Mouse (Mus musculus) erythroblast, adult 5-6 weeks (primary cell): ENCODE measurements around the gene Cbfb. TPM values are rescaled to one million over a fixed set of nuclear protein-coding genes. Genes with fewer than 3 reads are reported as not detected.

Experiments used
- ATAC-seq: replicated peaks from 2 replicates; pipeline ENCODE4 v1.8.0; 2016; ENCODE audit warnings: moderate number of reproducible peaks, mild to moderate bottlenecking, moderate TSS enrichment, inconsistent platforms; ENCODE audit not compliant: poor library complexity, low FRiP score, severe bottlenecking
- total RNA-seq, 2 experiments: library from RNA; stranded (forward) in 1 of 2; stranded (reverse) in 1 of 2; fragments of 150-400 nt in 1 of 2; fragments of 200-764, 138-1000 nt in 1 of 2; gene quantifications; 2 replicates each; pipeline versions ENCODE4 v1.2.3 to v1.2.4; 2015 to 2017; ENCODE audit warnings: low replicate concordance in 2 of 2

The Cbfb gene
- total RNA-seq, 2 experiments from 2014 or later: 28.6 to 33.1 TPM

DNA sequence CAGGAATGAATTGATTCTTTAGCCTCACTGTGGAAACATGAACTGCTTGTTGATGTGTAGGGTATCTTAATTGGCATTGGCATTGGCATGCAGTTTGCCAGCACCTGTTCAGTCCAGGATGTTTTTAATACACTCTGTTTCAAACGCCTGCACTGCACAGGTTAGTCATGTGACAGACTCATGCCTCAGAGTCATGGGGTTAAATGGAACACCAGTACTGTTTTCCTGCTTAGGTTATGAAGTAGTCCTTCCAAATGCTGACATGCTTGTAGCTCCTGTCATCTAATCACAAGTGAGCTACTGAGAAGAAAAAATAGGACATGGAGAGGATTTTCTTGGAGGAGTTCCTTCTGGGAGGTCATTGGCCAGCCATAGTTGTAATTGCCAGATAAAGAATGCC is 64.7 kb downstream of the Cbfb start:
- no peak for ATAC-seq

DNA sequence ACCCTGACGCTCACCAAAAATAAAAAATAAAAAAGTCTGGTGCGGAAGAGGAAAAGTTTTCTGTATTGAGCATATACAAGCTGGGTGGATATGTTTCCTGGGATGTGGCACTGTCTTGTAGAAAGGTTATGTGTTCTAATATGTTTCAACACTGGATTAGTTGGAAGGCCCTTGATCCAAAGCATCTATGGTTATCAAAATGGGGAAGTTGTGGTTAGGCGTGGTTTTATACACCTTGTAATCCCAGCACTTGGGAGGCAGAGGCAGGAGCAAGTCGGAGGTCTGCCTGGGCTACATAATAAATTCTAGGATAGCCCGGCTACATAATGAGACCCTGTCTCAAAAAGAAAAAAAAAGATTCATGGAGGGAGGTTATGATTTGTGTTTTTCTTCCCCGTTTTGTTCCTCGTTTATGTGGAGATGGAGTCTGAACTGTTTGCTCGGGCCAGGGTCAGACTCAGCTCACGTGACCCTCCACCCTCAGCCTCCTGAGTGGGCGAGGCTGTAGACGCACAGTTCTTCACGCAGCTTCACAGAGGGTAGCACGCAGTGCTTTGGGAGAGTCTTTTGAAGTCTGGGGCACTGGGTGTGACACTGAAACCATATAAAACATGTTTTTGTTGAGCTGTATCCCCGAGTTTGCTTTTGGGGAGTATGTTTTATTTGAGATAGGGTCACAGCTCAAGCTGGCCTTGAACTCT is 67.1 kb downstream of the Cbfb start:
- no peak for ATAC-seq

DNA sequence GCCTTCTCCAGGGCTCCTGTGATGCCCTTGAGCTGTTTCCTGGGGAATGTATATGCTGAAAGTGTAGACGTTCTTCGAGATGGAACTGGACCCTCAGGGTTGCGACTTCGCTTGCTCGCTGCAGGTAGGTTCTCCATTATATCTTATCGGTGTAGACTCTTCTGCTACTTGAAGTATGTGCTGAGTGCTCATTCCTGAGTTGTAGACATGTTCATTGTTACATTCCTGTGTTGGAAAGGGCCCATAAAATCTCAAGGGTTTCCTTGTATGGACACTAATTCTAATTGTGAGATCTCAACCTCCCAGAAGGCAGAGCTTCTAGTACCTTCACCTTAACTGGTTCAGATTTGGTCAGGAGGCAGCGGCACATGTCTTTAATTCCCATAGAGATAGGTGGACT is 70.5 kb downstream of the Cbfb start:
- ATAC-seq: no peak

DNA sequence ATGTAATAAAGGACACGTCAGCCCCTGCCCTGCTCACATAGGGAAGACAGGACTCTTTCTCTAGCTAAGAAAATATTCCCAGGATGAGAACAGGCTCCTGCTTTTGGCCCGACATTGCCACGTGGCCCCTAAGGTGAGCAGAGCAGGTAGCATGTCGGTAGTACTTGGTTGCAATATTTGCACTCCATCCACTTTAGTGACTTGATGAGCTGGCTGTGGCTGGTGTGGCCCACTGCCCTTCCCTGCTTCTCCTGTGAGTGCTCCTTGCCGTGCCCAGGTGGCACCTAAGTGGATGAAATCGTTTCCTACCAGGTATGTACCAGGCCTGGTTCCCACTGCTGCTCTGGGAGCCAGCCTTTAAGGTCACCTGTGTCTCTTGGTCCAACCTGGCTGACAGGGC is 81.5 kb downstream of the Cbfb start:
- ATAC-seq: no peak

DNA sequence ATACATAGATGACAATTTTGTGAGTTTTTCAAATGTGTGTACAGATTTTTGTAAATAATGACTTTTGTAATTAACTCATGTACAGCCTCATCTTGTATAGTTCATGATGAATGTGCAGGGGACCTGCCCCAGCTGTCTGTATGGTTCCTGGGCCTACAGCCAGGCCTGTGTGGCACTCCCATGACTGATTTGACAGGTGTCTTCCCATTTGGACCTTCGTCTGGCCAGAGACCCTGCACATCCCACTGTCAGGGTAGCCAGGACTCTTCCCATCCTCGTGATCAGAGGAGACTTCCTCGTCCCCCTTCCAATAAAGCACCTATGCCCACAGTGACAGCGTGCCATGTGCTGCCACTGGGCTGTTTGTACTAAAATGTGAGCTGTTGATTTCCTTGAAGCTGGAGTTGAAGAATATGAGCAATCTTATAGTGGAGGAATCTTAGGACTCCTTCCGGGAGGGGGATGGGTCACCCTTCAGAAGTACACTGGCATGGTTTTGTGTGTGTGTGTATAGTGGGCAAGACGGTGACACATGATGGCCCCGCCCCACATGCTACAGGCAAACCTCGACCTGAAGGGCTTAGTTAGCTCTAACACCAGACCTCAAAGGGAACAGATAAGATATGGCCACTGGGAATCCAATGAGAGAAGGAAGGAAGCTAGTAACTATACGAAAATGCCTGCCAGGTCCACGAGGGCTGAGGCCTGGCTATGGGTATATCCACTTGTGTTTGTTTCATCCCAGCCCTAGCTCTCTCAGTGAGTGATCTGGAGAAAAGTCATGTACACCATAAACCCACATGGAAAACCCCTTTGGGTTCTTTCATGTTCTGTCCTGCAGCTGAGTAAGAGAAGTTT is 82.4 kb downstream of the Cbfb start:
- ATAC-seq: no peak

DNA sequence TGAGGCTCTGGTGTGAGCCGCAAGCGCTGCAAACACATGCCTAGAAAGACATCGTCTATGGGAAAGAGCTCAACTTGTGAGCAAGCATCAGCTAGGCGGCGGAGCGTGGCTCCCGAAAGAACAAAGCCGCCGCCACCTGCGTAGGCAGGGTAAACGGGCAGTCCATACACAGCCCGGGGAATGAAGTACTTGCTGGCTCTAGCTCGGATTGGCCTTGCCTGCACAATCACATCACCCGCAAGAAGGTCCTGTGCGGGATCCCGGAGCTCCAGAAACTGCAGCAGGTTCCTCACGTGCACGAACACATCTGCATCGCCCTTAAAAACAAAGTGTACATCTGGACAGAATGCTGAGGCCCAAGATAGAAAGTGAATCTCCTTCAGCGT is 83.3 kb downstream of the Cbfb start:
- no peak for ATAC-seq

DNA sequence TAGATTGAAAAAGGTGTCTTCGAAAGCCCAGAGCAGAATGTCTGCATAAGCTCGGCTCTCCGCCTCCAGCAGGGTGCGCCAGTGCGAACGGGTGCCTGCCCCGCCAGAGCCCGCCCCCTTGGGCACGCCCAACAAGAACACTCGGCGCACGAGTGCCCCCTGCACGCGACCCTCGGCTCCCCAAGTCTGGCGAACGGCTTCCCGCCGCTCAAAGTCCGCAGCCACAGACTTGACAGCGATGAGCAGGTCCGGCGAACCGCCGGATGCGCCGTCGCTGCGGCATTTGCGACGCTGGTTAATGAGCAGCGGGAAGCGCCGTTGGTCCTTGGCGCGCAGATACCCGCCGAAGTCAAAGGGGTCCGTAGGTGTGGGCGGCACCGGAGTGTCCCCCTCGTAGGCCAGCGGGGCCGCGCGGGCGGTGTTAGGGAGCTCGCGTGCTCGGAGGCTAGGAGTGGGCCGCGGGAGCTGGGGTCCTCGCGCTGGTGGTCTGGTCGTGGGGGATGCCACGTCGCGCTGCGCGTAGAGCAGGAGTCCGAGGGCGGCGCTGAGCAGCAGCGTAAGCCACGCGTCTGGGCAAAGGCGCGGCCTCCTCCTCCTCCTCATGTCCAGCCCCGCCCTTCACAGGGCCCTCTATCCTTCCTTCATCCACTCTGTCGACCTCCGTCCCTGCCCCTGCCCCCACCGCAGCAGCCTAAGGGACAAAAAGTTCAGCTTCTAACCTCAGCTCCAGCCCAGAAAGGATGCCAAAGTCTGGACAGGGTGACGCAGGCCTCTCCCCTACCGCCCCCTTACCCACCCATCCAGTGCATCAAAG is 83.9 kb downstream of the Cbfb start:
- peak; percentile 83 for ATAC-seq

DNA sequence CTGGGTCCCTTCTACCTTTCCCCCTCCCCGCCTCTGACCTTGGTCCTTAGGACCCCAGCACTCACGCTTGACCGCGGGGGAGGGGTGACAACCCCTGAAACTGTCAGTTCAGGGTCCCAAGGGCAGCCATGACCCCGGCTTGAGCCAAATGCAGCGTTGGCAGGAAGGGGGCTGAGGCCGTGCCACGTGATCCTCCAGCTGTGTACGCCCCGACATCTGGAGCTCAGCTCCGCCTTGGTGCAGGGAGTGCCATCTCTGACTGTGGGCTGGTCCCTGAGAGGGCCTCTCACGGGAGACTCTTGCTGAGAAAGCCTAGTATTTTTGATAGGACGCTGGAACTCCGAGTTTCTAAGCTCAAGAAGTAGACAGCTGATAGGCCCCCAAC is 84.5 kb downstream of the Cbfb start, which contains the start of gene B3gnt9:
TSS of gene B3gnt9 (minus strand) at position 188 of the 385 bp plus-strand sequence.
- peak; percentile 73 for ATAC-seq

DNA sequence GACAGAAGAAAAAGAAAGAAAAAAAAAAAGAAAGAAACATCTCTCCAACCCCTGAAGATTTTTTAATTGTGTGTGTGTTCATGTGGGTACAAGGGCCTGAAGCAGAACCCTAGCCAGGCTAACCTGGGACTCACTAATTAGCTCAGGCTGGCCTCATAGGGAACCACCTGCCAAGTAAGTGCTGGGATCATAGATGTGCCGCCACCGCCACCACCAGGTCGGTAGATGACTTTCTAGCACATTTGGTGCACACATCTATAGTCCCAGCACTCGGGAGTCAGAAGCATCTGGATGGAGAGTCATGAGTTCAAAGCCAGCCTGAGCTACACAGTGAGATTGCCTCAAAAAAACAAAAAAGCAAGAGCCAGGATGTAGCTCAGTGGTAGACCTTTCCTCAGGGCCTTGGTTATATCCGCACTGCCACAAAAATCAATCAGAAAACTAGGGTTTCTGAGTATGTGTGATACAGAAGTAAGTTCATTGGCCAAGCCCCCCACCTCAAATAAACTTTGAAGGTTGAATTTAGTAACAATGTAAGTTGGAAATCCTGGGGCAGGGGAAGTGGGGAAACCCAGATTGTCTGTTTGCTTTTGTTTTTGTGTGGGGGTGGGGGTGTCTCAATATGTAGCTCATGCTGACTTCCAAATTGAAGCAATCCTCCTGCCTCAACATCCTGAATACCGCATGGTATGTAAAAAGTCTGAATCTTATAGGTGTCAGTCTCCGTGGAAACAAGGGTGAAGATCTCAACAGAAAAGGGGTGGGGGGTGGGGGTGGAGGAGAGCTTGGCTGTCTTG is 87.0 kb downstream of the Cbfb start:
- ATAC-seq: no peak

DNA sequence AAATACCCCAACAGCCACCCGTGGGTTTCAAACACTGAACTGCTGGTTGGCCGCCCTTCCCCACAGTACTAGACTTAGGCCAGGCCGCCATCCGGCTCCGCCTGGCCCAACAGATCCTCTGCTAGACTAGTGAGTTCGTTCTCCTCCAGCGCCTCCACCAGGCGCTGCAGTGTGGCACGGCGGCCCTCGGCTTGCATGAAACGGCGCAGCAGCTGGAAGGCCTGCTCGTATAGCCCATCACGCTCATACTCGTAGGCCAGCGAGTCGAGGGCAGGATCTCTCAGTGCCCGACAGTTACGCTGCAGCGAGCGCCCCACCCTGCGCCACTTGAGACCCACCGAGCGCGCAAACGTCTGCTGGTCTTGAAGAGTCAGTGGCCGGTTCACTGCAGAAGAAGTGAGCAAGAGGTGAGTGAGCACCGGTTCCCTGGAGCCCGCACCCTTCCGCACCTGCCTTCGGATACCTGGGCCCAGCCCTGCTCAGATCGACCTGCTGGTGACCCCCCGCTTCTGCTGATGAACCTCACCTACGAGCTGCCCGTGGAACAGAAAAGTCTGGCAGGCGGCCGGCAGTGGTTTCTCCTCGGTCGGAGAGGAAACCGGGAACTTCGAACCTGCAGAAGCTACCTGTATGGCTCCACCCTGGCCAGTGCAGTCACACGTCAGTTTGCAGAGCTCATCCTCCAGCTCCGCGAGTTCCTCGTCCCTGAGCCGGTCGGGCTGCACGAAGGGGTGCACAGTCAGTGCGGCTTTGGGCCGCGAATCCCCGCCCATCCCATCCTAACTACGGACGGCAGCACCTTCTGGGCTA is 88.6 kb downstream of the Cbfb start:
- ATAC-seq: peak; percentile 7; the same call in 1 of the 2 replicates

DNA sequence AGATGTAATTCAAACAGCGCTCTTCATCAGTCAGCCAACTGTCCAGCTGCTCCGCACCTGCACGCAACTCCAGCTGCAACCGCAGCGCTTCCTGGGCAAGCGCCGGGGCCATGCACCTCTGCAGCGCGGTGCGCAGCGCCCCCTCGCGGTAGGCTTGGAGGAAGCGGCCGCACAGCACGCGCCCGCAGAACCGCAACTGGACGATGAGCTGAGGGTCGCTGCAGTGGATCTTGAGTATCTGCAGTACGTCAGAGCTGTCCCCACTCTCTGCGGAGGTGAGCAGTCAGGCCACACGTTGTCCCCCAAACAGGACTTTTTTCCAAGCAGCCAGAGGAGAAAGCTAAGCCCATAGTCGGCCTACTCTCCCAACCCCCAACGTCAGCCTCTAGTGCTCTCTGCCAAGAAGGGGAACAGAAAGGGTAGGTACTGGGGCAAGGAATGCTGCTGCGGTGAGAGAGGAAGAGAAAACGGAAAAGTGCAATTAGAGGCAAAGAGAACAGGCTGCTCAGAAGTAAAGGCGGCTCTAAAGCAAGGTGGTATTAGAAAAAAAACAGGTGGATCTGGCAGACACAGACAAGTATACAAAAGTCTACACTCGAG is 89.3 kb downstream of the Cbfb start:
- ATAC-seq: peak; percentile 66

DNA sequence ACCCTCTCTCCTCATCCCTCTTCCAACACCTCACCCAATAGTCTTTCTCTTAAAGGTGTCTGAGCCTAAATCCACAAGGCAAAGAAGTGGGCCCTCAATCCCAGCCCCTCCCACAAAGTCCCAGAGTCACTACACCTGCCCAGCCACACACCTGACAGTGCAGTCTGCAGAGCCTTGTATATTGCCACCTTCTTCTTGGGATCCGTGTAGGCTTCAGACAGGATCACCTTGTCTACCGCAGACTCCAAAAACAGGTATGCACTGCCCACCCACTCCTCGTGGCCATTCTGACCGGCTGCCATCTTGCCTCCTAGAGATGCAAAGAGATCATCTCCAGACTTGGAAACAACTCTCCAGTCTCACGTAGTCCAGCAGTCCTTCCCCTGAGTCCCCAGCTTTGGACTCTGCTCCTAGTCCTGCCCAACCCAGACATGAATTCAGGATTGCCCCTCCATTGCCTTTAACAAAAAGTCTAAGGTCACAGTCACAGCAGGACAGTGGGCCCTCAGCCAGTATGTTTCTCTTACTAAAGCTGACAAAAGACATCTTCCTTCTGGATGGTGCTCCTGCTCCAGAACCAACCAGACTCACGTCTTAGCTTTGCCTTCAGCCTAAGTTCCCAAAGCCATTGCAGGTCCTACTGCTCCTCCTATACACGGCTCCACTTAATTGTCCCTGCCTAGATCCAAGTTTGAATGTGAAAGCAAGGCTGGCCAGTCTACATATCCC is 90.1 kb downstream of the Cbfb start:
- ATAC-seq: no peak

DNA sequence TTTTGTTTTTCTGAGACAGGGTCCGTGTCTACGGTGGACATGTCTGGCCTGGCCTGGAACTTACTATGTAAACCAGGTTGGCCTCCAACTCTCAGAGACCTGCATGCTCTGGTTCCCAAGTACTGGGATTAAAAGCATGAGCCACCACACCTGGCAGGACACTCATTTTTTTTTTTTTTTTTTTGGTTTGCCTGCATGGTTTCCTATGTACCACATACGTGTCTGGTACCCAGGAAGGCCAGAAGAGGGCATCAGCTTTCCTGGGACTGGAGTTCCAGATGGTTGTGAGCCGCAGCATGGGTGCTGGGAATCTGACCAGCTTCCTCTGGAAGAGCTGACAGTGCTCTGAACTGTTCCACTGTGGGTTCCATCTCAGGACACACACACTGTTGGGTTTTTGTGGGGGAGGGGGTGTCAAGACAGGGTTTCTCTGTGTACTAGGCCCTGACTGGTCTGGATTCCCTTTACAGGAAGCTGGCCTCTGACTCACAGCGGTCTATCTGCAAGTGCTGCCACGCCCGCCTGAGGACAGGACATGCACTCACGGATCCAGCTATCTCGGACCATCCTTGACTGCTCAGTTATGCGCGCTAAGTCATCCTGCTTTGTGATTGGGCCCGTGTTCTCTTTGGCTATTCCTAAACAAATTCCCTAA is 91.0 kb downstream of the Cbfb start:
- ATAC-seq: no peak

DNA sequence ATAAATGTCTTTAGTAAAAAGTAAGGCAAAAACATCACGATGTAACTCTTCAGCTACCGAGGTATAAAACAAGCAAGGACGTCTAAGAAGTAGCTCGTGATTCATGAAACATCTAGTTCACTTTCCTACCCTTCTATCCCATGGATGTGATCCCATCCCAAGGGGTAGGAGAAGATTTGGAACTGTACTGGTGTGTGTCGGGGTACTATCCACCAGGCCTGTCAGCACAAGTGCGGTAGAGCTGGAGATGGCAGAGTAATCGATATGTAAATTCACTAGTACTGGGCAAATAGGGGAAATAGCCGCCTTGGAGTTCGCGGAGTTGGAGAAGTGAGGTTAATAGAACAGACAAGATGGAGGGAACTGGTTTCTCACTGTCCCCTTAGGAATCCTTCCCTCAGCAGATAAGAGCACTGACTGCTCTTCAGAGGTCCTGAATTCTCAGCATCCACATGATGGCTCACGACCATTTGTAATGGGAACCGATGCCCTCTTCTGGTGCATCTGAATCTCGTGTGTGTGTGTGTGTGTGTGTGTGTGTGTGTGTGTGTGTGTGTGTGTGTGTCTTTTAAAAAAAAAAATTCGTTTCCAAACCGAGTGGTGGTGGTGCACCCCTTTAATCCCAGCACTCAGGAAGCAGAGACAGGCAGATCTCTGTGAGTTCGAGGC is 92.9 kb downstream of the Cbfb start:
- no peak for ATAC-seq

DNA sequence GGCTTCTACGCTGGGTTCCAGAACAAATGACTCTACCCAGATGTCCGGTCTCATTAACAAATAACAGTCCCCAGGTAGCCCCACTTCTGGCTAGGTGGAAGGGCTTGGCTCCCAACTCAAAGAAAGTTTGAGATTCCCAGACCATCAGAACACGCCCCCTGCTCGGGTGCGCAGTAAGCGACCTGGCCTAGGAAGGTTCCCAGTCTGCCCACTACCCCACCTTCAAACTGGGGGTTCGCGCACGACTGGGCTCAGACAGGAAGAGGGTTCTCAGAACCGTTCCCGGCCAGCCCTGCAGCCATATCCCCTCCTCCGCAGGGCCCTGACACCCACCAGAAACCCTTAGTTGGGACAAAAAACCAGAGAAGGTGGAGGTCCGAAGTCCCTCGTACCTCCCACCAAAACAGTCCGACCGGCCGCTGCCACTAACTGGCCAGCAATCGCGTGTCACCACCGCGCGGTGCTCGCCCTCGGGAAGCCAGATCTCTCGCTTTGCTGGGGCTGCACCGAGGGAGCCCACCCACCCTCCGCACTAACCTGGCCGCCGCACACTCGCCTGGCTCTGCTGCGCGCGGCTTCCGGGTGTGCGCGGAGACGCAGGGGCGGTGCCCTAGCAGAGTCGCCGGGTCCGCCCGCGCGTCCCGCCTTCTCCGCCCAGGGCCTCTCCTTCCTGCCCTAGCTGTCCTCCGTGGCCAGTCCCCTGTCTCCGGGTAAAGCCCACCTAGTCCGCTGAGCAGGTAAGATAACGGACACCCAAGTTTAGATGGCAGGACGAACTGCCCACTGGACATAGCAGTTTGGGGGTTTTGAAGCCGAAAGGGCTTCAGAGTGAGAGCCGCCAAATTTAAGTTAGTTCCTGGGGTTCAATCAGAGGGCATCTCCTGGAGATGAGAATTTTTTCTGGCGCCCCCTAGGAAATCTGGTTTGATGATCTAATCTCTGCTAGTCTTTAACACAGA is 93.8 kb downstream of the Cbfb start, which contains the start of the genes Tradd and Fbxl8:
TSS of gene Tradd (minus strand) at position 586 of the 959 bp plus-strand sequence.
TSS of gene Fbxl8 (plus strand) at position 625 of the 959 bp plus-strand sequence.
- peak; percentile 90 for ATAC-seq
